Mouse (Mus musculus) cortical plate, adult 2 months (tissue): Measurements from ENCODE around the gene Gm4907.

ENCODE experiments used
- CTCF ChIP-seq: fragments of 200-500 bp; IDR thresholded peaks from 2 replicates; pipeline ENCODE4 v1.5.1; 2011; ENCODE audit warnings: mild to moderate bottlenecking, control low read depth, low read length; ENCODE audit not compliant: insufficient read depth; ENCODE audit errors: extremely low read depth
- POLR2A ChIP-seq: fragments of 200-500 bp; IDR thresholded peaks from 2 replicates; pipeline ENCODE4 v1.6.1; 2011; ENCODE audit warnings: mild to moderate bottlenecking, low read length, control low read depth; ENCODE audit not compliant: insufficient read depth; ENCODE audit errors: extremely low read depth

- TF ChIP-seq CTCF (no peak), POLR2A (no peak)
Measured at GRCm38 (mm10) chrX:23954161-23954560, 71.8 kb downstream of the Gm4907 start.
